Mouse (Mus musculus) liver, embryonic 14.5 days (tissue): Measurements from ENCODE around the gene Xylt1. TPM values are rescaled to one million over a fixed set of nuclear protein-coding genes. Genes with fewer than 3 reads are reported as not detected.

Experiments
- ATAC-seq: fragments of 200-750 bp; cut with Nextera tagmentation; 2 replicates; pipeline ENCODE4 v1.8.0; 2017; ENCODE audit warnings: moderate number of reproducible peaks, mild to moderate bottlenecking, moderate library complexity; ENCODE audit not compliant: insufficient read depth
- DNase-seq, 3 experiments: peaks; one replicate each; pipeline ENCODE4 v3.0.0-alpha.2; 2012 to 2013; ENCODE audit warnings: low read depth in 3 of 3, low spot score in 3 of 3
- H3K27ac ChIP-seq: fragments of 300-500 bp; sonication (generic); 2 replicates; pipeline ENCODE4 v1.5.1; 2014; ENCODE audit warnings: moderate library complexity, mild to moderate bottlenecking, control low read depth, inconsistent platforms
- H3K27me3 ChIP-seq: fragments of 300-500 bp; sonication (generic); 2 replicates; pipeline ENCODE4 v1.6.1; 2014; ENCODE audit warnings: mild to moderate bottlenecking, low read length, moderate library complexity; ENCODE audit not compliant: control insufficient read depth, insufficient read depth
- H3K36me3 ChIP-seq: fragments of 300-500 bp; sonication (generic); replicated peaks from 2 replicates; pipeline ENCODE4 v1.6.1; 2014; ENCODE audit warnings: low read depth; ENCODE audit not compliant: control insufficient read depth, insufficient read depth
- H3K4me1 ChIP-seq, 2 experiments: fragments of 200-500 bp in 1 of 2; fragments of 300-500 bp in 1 of 2; sonication (generic) in 1 of 2; replicated peaks; 2 replicates each; pipeline ENCODE4 v1.6.1; 2012 to 2014; ENCODE audit warnings: antibody characterized with exemption in 1 of 2, inconsistent platforms in 1 of 2, low read length in 1 of 2; ENCODE audit not compliant: control insufficient read depth in 2 of 2, insufficient read depth in 2 of 2
- H3K4me2 ChIP-seq: fragments of 300-500 bp; sonication (generic); 2 replicates; pipeline ENCODE4 v1.6.1; 2014; ENCODE audit warnings: low read depth, mild to moderate bottlenecking, control low read depth, moderate library complexity
- H3K4me3 ChIP-seq, 2 experiments: fragments of 200-500 bp in 1 of 2; fragments of 300-500 bp in 1 of 2; sonication (generic) in 1 of 2; 2 replicates each; pipeline ENCODE4 v1.5.1; 2012 to 2014; ENCODE audit warnings: low read depth in 2 of 2, low read length in 2 of 2, mild to moderate bottlenecking in 2 of 2, control low read depth in 1 of 2, inconsistent platforms in 1 of 2, moderate library complexity in 1 of 2; ENCODE audit not compliant: insufficient read depth in 1 of 2
- H3K9ac ChIP-seq: fragments of 300-500 bp; sonication (generic); replicated peaks from 2 replicates; pipeline ENCODE4 v1.6.1; 2014; ENCODE audit warnings: mild to moderate bottlenecking, control low read depth, moderate library complexity
- H3K9me3 ChIP-seq: fragments of 300-500 bp; sonication (generic); 2 replicates; pipeline ENCODE4 v1.6.1; 2016; ENCODE audit warnings: low read length, mixed read lengths; ENCODE audit not compliant: control insufficient read depth
- CTCF ChIP-seq: IDR thresholded peaks from 2 replicates; pipeline ENCODE4 v1.5.1; 2016; ENCODE audit warnings: antibody characterized with exemption, low read depth, control low read depth
- EP300 ChIP-seq: IDR thresholded peaks from 2 replicates; pipeline ENCODE4 v1.6.1; 2016; ENCODE audit warnings: antibody characterized with exemption, low read depth
- WGBS: fragments of 180-500 bp; shearing (Covaris S2); extraction: QIAGEN DNeasy Blood & Tissue Kit; methylation state at CpG from one replicate; pipeline ENCODE4 v1.1.7; 2014; ENCODE audit not compliant: insufficient replicate concordance; 5-methylcytosine and 5-hydroxymethylcytosine counted together
- polyA plus RNA-seq, 2 experiments: library from polyadenylated mRNA; depleted of rRNA in 1 of 2; stranded (reverse) in 1 of 2; unstranded in 1 of 2; fragments of >200 nt; fragmentation: Nextera tagmentation in 1 of 2; extraction: Ambion mirVana in 1 of 2; gene quantifications; 2 replicates each; pipeline versions ENCODE4 v1.2.1 to v1.2.3; 2012 to 2014

Gene Xylt1
- polyA plus RNA-seq, 2 experiments: 0.27 to 0.40 TPM

GRCm38 (mm10) chr7:117454789-117455548 lies 74.2 kb downstream of the Xylt1 start:
- Histone ChIP-seq H3K4me1 (no peaks in the 10 kb centered on the region; a peak in 1 of 4 replicates), H3K9ac (no peak overlapping the region), H3K36me3 (no peaks in the 10 kb centered on the region), H3K4me3 (no peak overlapping the region), H3K27ac (no peak overlapping the region), H3K9me3 (no peaks in the 10 kb centered on the region), H3K27me3 (no peaks in the 10 kb centered on the region), H3K4me2 (no peak overlapping the region)
- DNase-seq: no peak
- TF ChIP-seq EP300 (no peak), CTCF (no peak)
- ATAC-seq: no peak
- WGBS: 67% methylated on average over 11 of the region's 11 CpGs

- H3K27me3 ChIP-seq: no peaks in the 10 kb centered on the region
- TF ChIP-seq EP300 (no peak), CTCF (no peak)
- ATAC-seq: 0 out of 2 replicates have a peak, but pooled peaks have one; percentile 18
- H3K9me3 ChIP-seq: no peaks in the 10 kb centered on the region
- H3K27ac ChIP-seq: no peak overlapping the region
- H3K4me3 ChIP-seq: no peak overlapping the region
- no peak overlapping the region for H3K9ac ChIP-seq
- H3K4me1 ChIP-seq: no peaks in the 10 kb centered on the region
- no peak overlapping the region for H3K4me2 ChIP-seq
- WGBS: 27% methylated on average over 7 of the region's 7 CpGs
- no peak for DNase-seq
- no peaks in the 10 kb centered on the region for H3K36me3 ChIP-seq
Measured at GRCm38 (mm10) chr7:117462196-117462935, 81.6 kb downstream of the Xylt1 start.

- no peak for TF ChIP-seq CTCF
- no peak for TF ChIP-seq EP300
Measured at GRCm38 (mm10) chr7:117464956-117465355, 84.2 kb downstream of the Xylt1 start.

GRCm38 (mm10) chr7:117466006-117466780 lies 85.4 kb downstream of the Xylt1 start:
- 63% methylated on average over 7 of the region's 7 CpGs for WGBS
- DNase-seq (no peak), ATAC-seq (no peak)
- Histone ChIP-seq H3K36me3 (no peaks in the 10 kb centered on the region), H3K4me2 (no peak overlapping the region), H3K9ac (no peak overlapping the region), H3K9me3 (no peaks in the 10 kb centered on the region), H3K27ac (no peak overlapping the region), H3K27me3 (no peaks in the 10 kb centered on the region), H3K4me3 (no peak overlapping the region), H3K4me1 (no peaks in the 10 kb centered on the region)
- no peak for TF ChIP-seq CTCF
- no peak for TF ChIP-seq EP300

More at GRCm38 (mm10) chr7:117464956-117465355, 84.2 kb downstream of the Xylt1 start:
- H3K4me2 ChIP-seq: no peak overlapping the region
- H3K27ac ChIP-seq: no peak overlapping the region
- 58% methylated on average over 4 of the region's 4 CpGs for WGBS
- H3K4me3 ChIP-seq: no peak overlapping the region
- H3K27me3 ChIP-seq: no peaks in the 10 kb centered on the region
- no peaks in the 10 kb centered on the region for H3K4me1 ChIP-seq
- no peaks in the 10 kb centered on the region for H3K9me3 ChIP-seq
- no peaks in the 10 kb centered on the region for H3K36me3 ChIP-seq
- no peak overlapping the region for H3K9ac ChIP-seq
- ATAC-seq (no peak), DNase-seq (no peak)
